Mouse (Mus musculus) CH12.LX (cell line): Measurements from ENCODE around the gene Chmp5. TPM values are rescaled to one million over a fixed set of nuclear protein-coding genes. Genes with fewer than 3 reads are reported as not detected.

Experiments used
- DNase-seq: peaks from one replicate; pipeline ENCODE4 v3.0.0-alpha.2; 2013; ENCODE audit errors: extremely low read depth
- H3K27ac ChIP-seq: 2 replicates; pipeline ENCODE4 v1.5.1; 2012; ENCODE audit warnings: low read depth, mild to moderate bottlenecking, control low read depth, moderate library complexity; ENCODE audit not compliant: insufficient read depth
- H3K27me3 ChIP-seq: replicated peaks from 2 replicates; pipeline ENCODE3; 2012; ENCODE audit warnings: inconsistent platforms
- H3K36me3 ChIP-seq, 2 experiments: replicated peaks in 1 of 2; 2 replicates each; pipeline versions ENCODE3 to v1.6.1; 2012; ENCODE audit warnings: inconsistent platforms in 1 of 2, low read length in 1 of 2, mild to moderate bottlenecking in 1 of 2, mixed read lengths in 1 of 2, moderate library complexity in 1 of 2; ENCODE audit not compliant: control insufficient read depth in 1 of 2, insufficient read depth in 1 of 2
- H3K4me1 ChIP-seq, 2 experiments: 2 replicates each; pipeline ENCODE4 v1.6.1; 2012; ENCODE audit warnings: inconsistent platforms in 1 of 2, moderate library complexity in 1 of 2; ENCODE audit not compliant: insufficient read depth in 2 of 2, control insufficient read depth in 1 of 2
- H3K4me2 ChIP-seq: 2 replicates; pipeline ENCODE4 v1.6.1; 2012; ENCODE audit warnings: low read depth, mild to moderate bottlenecking, control low read depth; ENCODE audit not compliant: poor library complexity, insufficient read depth, severe bottlenecking
- H3K4me3 ChIP-seq, 3 experiments: fragments of 150-350 bp in 1 of 3; sonication (generic) in 1 of 3; replicated peaks in 1 of 3; 2 replicates each; pipeline versions ENCODE3 to v1.5.1; 2011 to 2012; ENCODE audit warnings: low read depth in 2 of 3, low read length in 2 of 3, mild to moderate bottlenecking in 2 of 3, moderate library complexity in 2 of 3, control low read depth in 1 of 3, improper control_type of control experiment in 1 of 3, inconsistent platforms in 1 of 3, mixed read lengths in 1 of 3; ENCODE audit not compliant: poor library complexity in 1 of 3
- H3K79me2 ChIP-seq: replicated peaks from 2 replicates; pipeline ENCODE4 v1.6.1; 2012; ENCODE audit warnings: mild to moderate bottlenecking, moderate library complexity; ENCODE audit not compliant: control insufficient read depth, poor library complexity, insufficient read depth, severe bottlenecking; ENCODE audit errors: extremely low read depth
- H3K9ac ChIP-seq: 2 replicates; pipeline ENCODE4 v1.6.1; 2012; ENCODE audit warnings: low read depth, mild to moderate bottlenecking, control low read depth, moderate library complexity; ENCODE audit not compliant: insufficient read depth
- H3K9me3 ChIP-seq: replicated peaks from 2 replicates; pipeline ENCODE3; 2012; ENCODE audit warnings: low read length, inconsistent platforms, mixed read lengths
- CHD2 ChIP-seq: IDR thresholded peaks from 2 replicates; pipeline ENCODE4 v1.6.1; 2011; ENCODE audit warnings: low read length, improper control_type of control experiment
- CTCF ChIP-seq, 2 experiments: IDR thresholded peaks in 1 of 2; conservative IDR thresholded peaks in 1 of 2; 2 replicates each; pipeline ENCODE4 v1.5.1; 2011 to 2012; ENCODE audit warnings: low read depth in 2 of 2, low read length in 2 of 2, improper control_type of control experiment in 1 of 2, inconsistent platforms in 1 of 2, mild to moderate bottlenecking in 1 of 2, moderate library complexity in 1 of 2
- E2F4 ChIP-seq: IDR thresholded peaks from 2 replicates; pipeline ENCODE4 v1.6.1; 2011; ENCODE audit warnings: low read depth, low read length, improper control_type of control experiment; ENCODE audit not compliant: insufficient replicate concordance
- ELF1 ChIP-seq: IDR thresholded peaks from 2 replicates; pipeline ENCODE4 v1.6.1; 2014; ENCODE audit warnings: low read depth, mild to moderate bottlenecking, inconsistent platforms, low read length, improper control_type of control experiment
- EP300 ChIP-seq: IDR thresholded peaks from 2 replicates; pipeline ENCODE4 v1.6.1; 2011; ENCODE audit warnings: low read length, improper control_type of control experiment
- ETS1 ChIP-seq: conservative IDR thresholded peaks from 2 replicates; pipeline ENCODE4 v1.6.1; 2012; ENCODE audit warnings: low read depth, mild to moderate bottlenecking, inconsistent platforms, low read length, improper control_type of control experiment, moderate library complexity
- GABPA ChIP-seq: IDR thresholded peaks from 2 replicates; pipeline ENCODE4 v1.6.1; 2012; ENCODE audit warnings: low read depth, low read length, improper control_type of control experiment, inconsistent platforms; ENCODE audit not compliant: insufficient replicate concordance
- HCFC1 ChIP-seq: IDR thresholded peaks from 2 replicates; pipeline ENCODE4 v1.6.1; 2012; ENCODE audit warnings: low read depth, mild to moderate bottlenecking, inconsistent platforms, low read length, improper control_type of control experiment
- IRF4 ChIP-seq: IDR thresholded peaks from 2 replicates; pipeline ENCODE4 v1.6.1; 2014; ENCODE audit warnings: low read depth, mild to moderate bottlenecking, inconsistent platforms, low read length, improper control_type of control experiment
- JUN ChIP-seq: IDR thresholded peaks from 2 replicates; pipeline ENCODE4 v1.6.1; 2011; ENCODE audit warnings: low read depth, mild to moderate bottlenecking, low read length, improper control_type of control experiment, moderate library complexity; ENCODE audit not compliant: insufficient read depth
- MEF2A ChIP-seq: IDR thresholded peaks from 2 replicates; pipeline ENCODE4 v1.6.1; 2014; ENCODE audit warnings: low read depth, mild to moderate bottlenecking, inconsistent platforms, low read length, improper control_type of control experiment, borderline replicate concordance
- MYC ChIP-seq: IDR thresholded peaks from 2 replicates; pipeline ENCODE4 v1.6.1; 2011; ENCODE audit warnings: low read depth, mild to moderate bottlenecking, improper control_type of control experiment, low read length
- NELFE ChIP-seq: IDR thresholded peaks from 2 replicates; pipeline ENCODE4 v1.6.1; 2011; ENCODE audit warnings: low read depth, low read length, improper control_type of control experiment
- NRF1 ChIP-seq: IDR thresholded peaks from 2 replicates; pipeline ENCODE4 v1.6.1; 2014; ENCODE audit warnings: low read depth, mild to moderate bottlenecking, inconsistent platforms, low read length, improper control_type of control experiment, moderate library complexity
- PAX5 ChIP-seq: IDR thresholded peaks from 2 replicates; pipeline ENCODE4 v1.6.1; 2012; ENCODE audit warnings: low read length, inconsistent platforms, mixed read lengths
- POLR2A ChIP-seq: IDR thresholded peaks from 2 replicates; pipeline ENCODE4 v1.6.1; 2011; ENCODE audit warnings: low read depth, mild to moderate bottlenecking, improper control_type of control experiment, low read length
- POLR2AphosphoS2 ChIP-seq: IDR thresholded peaks from 2 replicates; pipeline ENCODE4 v1.6.1; 2011; ENCODE audit warnings: low read depth, low read length, improper control_type of control experiment
- RCOR1 ChIP-seq: conservative IDR thresholded peaks from 2 replicates; pipeline ENCODE4 v1.6.1; 2012; ENCODE audit warnings: low read depth, mild to moderate bottlenecking, inconsistent platforms, low read length, improper control_type of control experiment
- SIN3A ChIP-seq: IDR thresholded peaks from 2 replicates; pipeline ENCODE4 v1.6.1; 2012; ENCODE audit warnings: low read length, improper control_type of control experiment, inconsistent platforms
- SMC3 ChIP-seq: IDR thresholded peaks from 2 replicates; pipeline ENCODE4 v1.6.1; 2011; ENCODE audit warnings: low read depth, low read length, improper control_type of control experiment
- USF2 ChIP-seq: conservative IDR thresholded peaks from 2 replicates; pipeline ENCODE4 v1.6.1; 2011; ENCODE audit warnings: low read depth, low read length, improper control_type of control experiment
- ZKSCAN1 ChIP-seq: IDR thresholded peaks from 2 replicates; pipeline ENCODE4 v1.6.1; 2012; ENCODE audit warnings: low read depth, inconsistent platforms, low read length, improper control_type of control experiment, borderline replicate concordance
- ZMIZ1 ChIP-seq: IDR thresholded peaks from 2 replicates; pipeline ENCODE4 v1.6.1; 2012; ENCODE audit warnings: low read depth, mild to moderate bottlenecking, inconsistent platforms, low read length, improper control_type of control experiment
- ZNF384 ChIP-seq: IDR thresholded peaks from 2 replicates; pipeline ENCODE4 v1.6.1; 2012; ENCODE audit warnings: low read depth, low read length, improper control_type of control experiment, inconsistent platforms
- dilution Hi-C: fragments of 300-500 bp; cut with MboI; formaldehyde crosslinking; loops from 2 replicates; pipeline ENCODE4 v1.14.3; 2020; ENCODE audit warnings: low sequenced_read_pairs; ENCODE audit not compliant: extremely low pct_unique_long_range_greater_than_20kb, extremely low pct_ligation_motif_present
- in situ Hi-C: fragments of 300-500 bp; cut with MboI; formaldehyde crosslinking; loops from 3 replicates; pipeline ENCODE4 v1.14.3; 2019; ENCODE audit warnings: low sequenced_read_pairs, low pct_ligation_motif_present, low pct_unique_long_range_greater_than_20kb, mixed read lengths
- polyA plus RNA-seq: library from polyadenylated mRNA; unstranded; fragments of >175 nt; gene quantifications from 2 replicates; pipeline ENCODE4 v1.2.1, GENCODE M21; 2012; ENCODE audit warnings: low read depth; ENCODE audit not compliant: insufficient read length
- total RNA-seq, 2 experiments: library from RNA; depleted of rRNA; stranded (reverse); fragments of 300-350 nt in 1 of 2; fragments of >200 nt in 1 of 2; gene quantifications; 2 replicates each; pipeline ENCODE4 v1.2.3; 2012 to 2014

Gene Chmp5
- total and polyA plus RNA-seq, 3 experiments = 45.9 to 86.7 (median 53.0) TPM

DNA sequence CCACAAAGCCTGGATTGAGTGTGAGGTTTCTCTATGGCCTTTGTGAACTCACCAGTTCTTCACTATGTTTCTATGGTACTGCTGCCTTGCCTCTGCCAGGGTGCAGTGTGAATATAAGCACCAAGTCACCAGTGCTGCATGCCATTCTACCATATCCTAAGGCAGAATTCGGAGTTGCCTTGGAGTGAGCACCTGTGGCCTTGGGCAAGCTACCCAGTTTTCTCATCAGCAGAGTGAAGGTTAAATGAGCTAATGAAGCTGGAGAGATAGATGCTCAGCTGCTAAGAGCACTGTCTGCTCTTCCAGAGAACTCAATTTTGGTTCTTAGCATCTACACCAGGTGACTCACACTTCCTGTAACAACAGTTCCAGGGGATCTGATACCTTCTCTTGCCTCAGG is 25.8 kb downstream of the Chmp5 start:
- H3K9ac ChIP-seq = no peak overlapping the region
- peaks cover 81% of the 10 kb centered on the region for H3K79me2 ChIP-seq
- H3K4me2 ChIP-seq = no peak overlapping the region
- H3K4me3 ChIP-seq = no peak overlapping the region
- no peak overlapping the region for H3K27ac ChIP-seq
- no peaks in the 10 kb centered on the region for H3K9me3 ChIP-seq
- H3K36me3 ChIP-seq = peaks cover 20 to 58% of the 10 kb centered on the region in 2 experiments
- no peaks in the 10 kb centered on the region for H3K27me3 ChIP-seq
- dilution Hi-C loops = no loop called here
- in situ Hi-C loops = no loop called here
- peaks cover 13 to 57% of the 10 kb centered on the region in 2 experiments for H3K4me1 ChIP-seq
- TF ChIP-seq ETS1 (no peak), NRF1 (no peak), JUN (no peak), HCFC1 (no peak), SMC3 (no peak), MEF2A (no peak), EP300 (no peak), ZKSCAN1 (no peak), POLR2A (no peak), PAX5 (no peak), SIN3A (no peak), MYC (no peak), CTCF (conservative IDR thresholded peaks at IDR 0.05 in 1 of 2, IDR thresholded peaks at IDR 0.05 in 1 of 2; ENCODE audit: low read depth in 2 of 2, low read length in 2 of 2) (no peak), USF2 (no peak), NELFE (no peak), ZMIZ1 (no peak), RCOR1 (no peak)
- DNase-seq = peak; percentile 8

DNA sequence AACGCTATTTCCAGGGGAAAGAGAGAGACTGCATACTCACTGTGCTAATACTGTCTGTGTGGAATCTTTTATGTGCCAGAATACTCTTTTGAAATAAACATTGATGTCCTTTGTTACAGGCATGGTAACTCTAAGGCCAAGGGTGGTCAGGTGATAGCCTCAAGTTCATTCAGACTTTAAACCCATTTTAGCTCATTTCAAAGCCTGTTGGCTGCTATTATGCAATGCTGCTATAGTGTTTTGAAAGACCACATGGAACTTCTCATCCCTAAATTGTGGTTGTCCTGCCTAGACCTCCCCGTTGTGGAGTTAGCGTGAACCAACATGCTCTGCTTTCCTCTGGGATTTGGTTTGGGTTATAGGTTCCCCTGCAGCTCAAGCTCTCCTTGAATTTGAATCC is 27.5 kb downstream of the Chmp5 start:
- H3K36me3 ChIP-seq = peaks cover 33 to 73% of the 10 kb centered on the region in 2 experiments
- in situ Hi-C loops (no loop called here), dilution Hi-C loops (no loop called here)
- H3K9ac ChIP-seq = no peak overlapping the region
- H3K4me2 ChIP-seq = no peak overlapping the region
- H3K79me2 ChIP-seq = peaks cover 88% of the 10 kb centered on the region
- TF ChIP-seq ZNF384 (no peak), POLR2AphosphoS2 (no peak), ELF1 (no peak), MEF2A (no peak), CHD2 (no peak), IRF4 (no peak), EP300 (no peak), E2F4 (no peak), HCFC1 (no peak), NRF1 (no peak), GABPA (no peak), PAX5 (no peak)
- H3K27me3 ChIP-seq = no peaks in the 10 kb centered on the region
- H3K9me3 ChIP-seq = no peaks in the 10 kb centered on the region
- H3K4me1 ChIP-seq = peaks cover 13 to 49% of the 10 kb centered on the region in 2 experiments
- H3K4me3 ChIP-seq = no peak overlapping the region
- no peak for DNase-seq
- no peak overlapping the region for H3K27ac ChIP-seq
